Mouse (Mus musculus) forelimb bud, embryonic 11.5 days (tissue): ENCODE data around the gene Ceacam19.

ENCODE experiments used
- DNase-seq: peaks from one replicate; pipeline ENCODE4 v3.0.0-alpha.2; 2012; ENCODE audit warnings: low read depth, low spot score

The Ceacam19 gene

GRCm38 (mm10) chr7:19840936-19841335, 46.8 kb downstream of the Ceacam19 start:
- DNase-seq: no peak

GRCm38 (mm10) chr7:19840371-19840770, 47.4 kb downstream of the Ceacam19 start:
- DNase-seq: no peak

- no peak for DNase-seq
These were observed 50.9 kb downstream of the Ceacam19 start for GRCm38 (mm10) chr7:19836843-19837242.

- DNase-seq: no peak
These were observed 53.7 kb downstream of the Ceacam19 start for GRCm38 (mm10) chr7:19834055-19834454.

GRCm38 (mm10) chr7:19831837-19832236, 55.9 kb downstream of the Ceacam19 start:
- no peak for DNase-seq

GRCm38 (mm10) chr7:19830682-19831156, 57.0 kb downstream of the Ceacam19 start:
- no peak for DNase-seq

- DNase-seq: no peak
These were observed 58.1 kb downstream of the Ceacam19 start for GRCm38 (mm10) chr7:19829694-19830093.

- no peak for DNase-seq
These were observed 61.0 kb downstream of the Ceacam19 start for GRCm38 (mm10) chr7:19826756-19827155.
